Mouse (Mus musculus): ENCODE data around the gene Hes2.

Hes2 gene

DNA sequence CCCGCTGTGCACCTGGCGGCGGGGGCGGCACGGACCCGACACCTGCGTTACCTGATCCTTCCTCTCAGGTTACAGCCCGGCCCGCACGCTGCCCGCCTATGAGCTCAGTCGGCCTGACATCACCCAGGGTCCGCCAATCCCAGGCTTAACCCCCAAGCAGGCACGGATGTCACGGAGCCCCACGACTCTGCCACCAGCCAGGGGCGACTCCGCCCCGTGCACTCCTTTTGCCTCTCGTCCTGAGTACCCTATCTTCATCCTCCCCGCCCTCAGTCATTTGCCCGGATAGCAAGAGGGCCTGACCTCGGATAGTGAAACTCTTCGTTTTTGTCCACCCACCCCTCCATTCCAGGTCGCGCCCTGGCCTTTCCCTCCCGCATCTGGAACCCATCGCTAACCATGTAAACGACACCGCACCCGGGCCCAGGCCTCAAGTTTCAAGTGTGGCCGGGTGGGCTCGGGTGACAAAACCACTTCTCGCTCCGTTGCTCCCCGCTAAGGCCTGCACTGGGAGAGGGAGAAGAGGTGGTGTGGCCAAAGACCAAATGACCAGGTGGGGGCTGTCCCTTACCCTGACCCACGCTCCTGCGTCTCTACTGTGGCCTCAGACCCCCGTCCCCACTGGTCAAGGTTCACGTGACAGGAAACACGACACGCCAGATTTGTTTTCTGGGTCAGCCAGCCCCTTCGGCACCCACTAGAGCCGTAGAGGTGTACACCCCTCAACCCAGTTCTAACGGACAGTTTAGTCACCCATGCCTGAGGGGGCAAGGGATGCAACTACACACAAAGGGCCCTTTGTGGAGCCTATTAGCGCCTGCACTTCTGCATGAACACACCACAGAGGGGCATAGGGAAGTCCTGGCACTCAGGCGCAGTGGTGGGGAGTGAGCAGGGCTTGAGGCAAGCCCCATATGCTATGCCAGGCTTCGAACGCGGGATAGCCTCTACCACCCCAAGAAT is 26.6 kb upstream of the Hes2 start:
- DNase-seq: no peak

DNA sequence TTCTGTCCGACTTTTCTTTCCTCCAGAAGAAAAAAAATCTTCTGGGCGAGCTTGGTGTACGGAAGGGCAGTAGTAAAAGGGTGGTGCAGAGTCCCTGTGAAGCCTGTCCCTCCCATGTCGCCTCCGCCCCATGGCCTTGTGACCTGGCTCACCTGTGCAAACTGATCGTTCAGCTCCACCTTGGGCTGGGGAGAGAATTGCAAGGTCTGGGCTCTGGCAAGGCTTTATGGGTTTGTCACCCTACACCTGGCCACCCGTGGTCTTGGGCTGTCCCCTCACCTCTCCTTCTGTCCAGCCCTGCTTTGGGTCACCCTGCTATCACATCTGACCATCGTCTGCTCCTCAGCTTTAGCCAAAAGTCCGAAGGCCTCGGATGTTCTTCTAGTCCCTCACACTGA is 25.9 kb upstream of the Hes2 start:
- no peak for DNase-seq

DNA sequence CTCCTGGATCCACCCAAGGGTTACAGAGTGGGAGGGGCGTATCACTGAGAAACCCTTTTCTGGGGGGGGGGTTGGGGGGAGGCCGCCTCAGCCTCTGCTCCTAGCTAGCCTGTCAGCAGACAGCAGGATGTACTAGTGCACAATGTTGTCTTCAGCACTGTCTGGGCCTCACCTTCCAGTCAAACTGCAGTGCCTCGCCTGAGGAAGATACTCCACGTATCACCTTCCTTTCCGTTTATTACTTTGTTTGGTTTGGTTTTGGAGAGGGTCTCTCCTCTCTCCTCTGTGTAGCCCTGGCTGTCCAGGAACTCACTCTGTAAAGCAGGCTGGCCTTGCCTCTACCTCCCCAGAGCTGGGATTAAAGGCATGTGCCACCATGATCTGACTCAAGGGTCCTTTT is 25.5 kb upstream of the Hes2 start:
- DNase-seq: no peak

DNA sequence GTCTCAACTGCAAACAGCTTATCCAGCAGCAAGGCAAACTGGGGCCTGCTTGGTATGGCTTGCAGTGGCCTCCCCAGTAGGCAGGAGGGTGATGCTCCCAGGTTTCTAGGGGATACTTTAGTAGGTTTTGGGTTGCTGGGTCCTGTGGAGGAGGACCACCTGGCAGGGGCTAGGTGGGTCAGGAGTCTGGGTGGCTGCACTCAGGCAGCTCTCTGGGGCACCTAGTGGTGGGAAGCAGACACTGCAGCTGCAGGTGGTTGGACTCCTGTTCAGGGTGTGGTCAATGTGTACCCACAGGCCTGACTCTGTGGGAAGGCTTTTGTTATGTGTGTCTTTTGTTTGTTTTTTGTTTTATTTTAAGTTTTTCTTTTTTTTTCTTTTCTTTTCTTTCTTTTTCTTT is 24.2 kb upstream of the Hes2 start:
- DNase-seq: peak; percentile 77

DNA sequence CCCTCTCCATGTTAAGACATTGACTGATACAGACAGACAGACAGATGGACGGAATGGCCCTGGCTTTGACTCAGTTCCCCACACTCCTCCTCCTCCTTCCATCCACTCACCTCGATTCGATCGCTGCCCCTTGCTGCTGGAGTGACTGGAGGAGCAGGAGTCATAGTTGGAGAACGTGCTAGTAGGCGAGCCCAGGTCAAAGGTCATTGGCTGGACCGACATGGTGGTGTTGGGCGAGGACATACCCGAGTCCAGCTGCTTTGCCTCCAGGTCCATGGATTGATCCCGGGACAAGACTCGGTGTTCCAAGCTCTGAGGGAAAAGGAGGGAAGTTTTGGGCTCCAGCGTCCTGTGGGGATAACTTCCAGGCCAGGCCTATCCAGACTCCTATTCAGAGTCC is 23.3 kb upstream of the Hes2 start:
- DNase-seq: no peak

DNA sequence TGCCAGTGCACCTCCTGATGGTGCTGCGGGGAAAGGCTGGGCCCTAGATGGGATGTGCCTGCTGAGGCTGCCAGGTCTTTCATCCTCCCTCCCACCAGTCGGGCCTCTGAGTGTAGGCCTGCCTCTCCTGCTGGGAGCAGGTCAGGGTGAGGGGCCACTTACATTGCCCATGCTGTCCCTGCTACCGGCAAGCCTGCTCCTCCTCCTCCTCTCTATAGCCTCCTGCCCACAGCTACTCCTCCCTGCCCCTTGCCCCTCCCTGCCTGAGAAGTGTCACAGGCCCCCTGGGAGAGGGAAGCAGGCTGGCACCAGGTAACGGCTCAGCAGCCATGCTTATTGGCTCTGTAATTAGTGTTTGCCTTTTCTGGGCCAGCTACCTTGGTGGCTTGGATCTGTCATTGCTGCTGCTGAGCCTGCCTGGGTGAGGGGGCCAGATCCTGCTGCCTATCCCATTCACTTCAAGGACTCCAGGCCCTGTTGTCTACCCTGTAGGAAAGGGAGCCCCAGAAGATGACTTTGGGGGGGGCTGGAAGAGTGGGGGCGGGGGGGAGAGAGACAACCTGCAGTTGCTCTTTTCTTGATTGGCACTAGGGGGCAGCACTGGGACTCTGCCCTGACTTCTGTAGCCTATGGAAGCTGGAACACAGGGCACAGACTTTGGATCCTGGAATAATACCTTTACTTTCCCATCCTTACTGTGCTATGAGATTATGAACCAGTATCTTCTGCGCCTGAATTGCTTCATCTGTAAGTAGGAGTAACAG is 22.4 kb upstream of the Hes2 start:
- no peak for DNase-seq

DNA sequence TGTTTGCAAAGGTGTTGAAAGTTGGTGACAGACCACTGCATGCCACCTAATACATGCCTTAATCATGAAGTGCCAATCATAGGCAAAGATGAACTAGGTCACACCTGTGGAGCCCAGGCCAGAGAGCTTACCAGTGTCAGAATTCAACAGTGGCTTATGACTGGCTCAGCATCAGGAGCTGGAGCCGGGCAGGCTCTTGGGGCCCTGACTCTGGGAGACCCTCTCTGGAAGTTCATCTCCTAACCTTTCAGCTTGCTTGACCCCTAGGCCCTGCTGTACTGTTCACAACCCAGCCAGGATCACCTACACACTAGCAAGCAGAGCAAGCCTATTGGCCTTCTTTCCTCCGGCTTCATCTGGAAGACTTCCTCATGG is 21.8 kb upstream of the Hes2 start:
- DNase-seq: no peak

DNA sequence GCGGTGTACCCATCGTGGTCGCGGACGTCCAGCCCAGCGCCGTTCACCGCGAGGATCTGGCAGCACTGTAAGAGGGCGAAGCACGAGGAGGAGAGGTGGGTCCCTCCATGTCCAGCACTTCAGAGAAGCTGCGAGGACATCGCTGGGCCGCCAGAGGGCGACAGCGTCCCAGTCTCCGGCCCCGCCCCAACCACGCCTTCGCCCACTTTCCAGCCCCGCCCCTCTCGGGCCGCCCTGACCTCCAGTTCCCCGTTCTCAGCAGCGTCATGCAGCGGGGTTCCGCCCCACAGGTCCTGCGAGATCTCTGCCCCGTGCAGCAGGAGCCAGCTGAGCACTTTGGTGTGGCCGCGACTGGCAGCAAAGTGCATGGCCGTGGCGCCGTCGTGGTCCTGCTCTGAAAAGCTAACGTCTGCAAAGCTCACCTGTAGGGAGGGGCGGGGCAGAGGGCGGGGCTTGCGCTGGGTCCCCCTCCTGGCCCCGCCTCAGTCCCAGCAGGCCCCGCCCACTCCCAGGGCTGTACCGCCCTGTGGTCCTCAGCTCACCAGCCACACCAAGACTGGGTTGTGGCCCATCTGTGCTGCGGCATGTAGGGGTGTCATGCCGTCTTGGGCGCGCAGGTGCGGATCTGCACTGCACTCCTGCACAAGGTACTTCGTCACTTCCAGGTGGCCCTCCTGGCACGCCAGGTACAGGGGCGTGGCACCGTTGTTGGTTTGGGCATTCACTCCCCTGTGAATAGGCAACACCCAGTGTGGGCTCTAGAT is 20.0 kb upstream of the Hes2 start:
- peak; percentile 92 for DNase-seq

DNA sequence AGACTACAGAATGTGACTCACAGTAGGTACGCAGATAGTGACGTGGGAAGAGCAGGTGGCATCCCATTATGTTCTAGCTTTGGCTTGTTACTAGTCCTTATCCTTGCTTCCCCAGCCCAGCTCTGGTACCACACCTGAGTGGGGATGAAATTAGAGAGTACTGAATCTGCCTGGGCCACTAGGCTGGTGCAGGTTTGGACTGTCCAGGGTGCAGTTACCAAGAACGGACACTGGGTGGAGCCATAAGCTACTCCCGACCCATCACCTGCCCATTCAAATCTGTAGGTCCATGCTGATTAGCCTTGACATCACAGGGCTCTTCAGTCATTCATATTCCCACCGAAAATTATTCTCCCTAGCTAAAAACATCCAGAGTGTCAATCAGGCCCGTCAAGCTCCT is 18.2 kb upstream of the Hes2 start:
- peak; percentile 70 for DNase-seq

DNA sequence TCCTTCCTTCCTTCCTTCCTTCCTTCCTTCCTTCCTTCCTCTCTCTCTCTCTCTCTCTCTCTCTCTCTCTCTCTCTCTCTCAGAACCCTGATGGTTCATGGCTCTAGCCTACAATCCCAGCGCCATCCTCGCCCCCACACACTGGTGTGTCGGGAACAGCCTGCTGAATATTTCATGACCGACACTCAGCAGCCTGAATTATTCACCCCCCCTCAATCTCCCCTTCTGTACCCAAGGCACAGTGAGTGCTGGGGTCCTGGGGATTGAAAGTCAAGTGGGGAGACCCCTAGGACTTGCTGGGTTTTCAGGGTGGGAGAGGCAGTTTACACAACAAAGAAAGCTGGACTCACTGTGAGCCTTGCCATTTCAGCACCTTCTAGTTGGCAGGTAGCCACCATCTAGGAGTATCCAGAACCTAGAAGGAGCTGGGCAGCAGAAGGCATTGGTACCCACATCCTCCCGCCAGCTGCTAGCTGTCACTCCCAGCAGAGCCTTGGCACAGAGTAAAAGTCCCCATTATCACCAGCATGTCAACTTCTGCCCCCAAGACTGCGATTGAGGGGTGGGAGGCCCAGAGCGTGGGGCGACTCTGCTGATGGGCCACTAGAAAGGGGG is 17.0 kb upstream of the Hes2 start:
- DNase-seq: no peak

DNA sequence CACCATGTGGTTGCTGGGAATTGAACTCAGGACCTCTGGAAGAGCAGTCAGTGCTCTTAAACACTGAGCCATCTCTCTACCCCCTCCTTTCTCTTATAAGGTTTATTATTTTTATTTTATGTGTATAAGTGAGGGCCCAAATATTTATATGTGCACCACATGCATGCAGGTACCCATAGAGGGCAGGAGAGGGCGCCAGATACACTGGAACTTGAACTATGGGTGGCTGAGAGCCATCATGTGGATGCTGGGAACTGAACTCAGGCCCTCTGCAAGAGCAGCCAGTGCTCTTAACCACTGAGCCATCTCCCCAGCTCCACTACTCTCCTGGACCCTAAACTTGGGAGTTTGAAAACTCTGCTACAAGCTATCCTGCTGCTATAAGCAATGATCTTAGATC is 15.0 kb upstream of the Hes2 start:
- no peak for DNase-seq

DNA sequence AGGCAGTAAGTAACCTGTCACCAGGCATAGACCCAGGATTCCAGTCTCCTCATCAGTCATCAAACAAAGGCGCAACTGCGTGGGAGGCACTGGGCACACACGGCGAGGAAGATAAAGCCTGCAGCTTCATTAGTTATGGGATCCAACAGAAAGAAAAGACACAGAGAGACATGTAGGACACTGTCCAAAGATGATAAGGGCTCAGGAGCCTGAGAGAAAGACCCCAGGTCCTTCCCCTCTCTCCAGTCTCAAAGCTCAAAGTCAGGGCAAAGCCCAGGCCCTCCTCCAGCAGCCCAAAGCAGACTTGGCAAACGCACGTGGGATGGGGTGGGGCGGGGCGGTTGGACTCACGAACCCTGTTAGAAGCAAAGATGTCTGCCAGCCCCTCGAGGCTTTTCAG is 13.2 kb upstream of the Hes2 start:
- no peak for DNase-seq

DNA sequence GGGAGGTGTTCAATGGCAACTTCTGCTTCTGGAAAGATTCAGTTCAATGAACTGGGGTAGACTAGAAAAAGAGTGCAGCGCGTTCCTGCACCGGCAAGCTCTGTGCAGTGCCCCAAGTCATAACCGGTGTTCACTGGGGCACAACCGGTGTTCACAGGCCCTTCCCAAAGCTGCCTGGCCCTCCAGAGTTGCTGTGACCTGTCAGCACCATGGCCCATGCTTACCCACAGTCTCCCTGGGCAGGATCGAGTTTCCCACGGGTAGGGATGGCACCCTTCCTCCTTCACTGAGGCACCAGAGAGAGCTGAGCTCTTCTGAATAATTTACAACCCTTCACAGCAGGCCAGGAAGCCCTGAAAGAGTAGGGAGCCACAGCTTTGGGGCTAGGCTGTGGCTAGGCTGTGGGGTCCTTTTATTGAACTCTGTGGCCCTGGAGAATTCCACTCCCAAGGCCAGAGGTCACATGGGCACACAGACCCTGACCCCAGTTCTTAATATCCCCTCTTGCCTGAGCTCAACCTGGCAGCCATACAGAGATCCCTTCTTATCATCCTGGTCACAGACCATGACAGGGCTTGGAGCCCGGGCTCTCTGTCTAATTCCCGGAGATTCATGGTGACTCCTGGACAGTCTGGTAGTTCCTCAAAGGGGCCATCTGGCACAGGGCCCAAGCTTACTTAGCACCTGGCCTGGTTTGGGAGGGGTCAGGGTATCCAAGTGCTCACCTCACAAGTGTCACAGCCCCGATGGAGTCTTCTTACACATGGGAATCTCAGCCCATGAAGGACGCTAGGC is 12.4 kb upstream of the Hes2 start:
- peak; percentile 35 for DNase-seq

DNA sequence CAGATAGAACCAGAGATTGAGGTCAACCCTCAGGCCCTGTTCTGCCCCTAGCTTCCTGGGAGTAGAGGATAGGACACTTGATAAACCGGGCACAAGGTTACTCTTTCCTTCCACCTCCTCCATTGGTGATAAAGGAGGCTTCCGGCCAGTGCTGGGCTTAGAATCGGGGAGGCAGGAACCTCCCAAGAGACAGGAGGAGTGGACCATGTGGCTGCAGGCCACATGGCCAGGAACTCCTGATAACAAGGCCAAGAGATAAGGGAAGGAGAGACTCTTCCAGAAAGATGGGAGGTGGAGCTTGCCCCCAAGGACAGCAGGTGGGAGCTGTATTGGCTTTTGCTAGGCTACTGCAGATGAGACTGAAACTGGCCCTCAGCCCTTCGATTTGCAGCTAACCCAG is 8.1 kb upstream of the Hes2 start:
- no peak for DNase-seq

DNA sequence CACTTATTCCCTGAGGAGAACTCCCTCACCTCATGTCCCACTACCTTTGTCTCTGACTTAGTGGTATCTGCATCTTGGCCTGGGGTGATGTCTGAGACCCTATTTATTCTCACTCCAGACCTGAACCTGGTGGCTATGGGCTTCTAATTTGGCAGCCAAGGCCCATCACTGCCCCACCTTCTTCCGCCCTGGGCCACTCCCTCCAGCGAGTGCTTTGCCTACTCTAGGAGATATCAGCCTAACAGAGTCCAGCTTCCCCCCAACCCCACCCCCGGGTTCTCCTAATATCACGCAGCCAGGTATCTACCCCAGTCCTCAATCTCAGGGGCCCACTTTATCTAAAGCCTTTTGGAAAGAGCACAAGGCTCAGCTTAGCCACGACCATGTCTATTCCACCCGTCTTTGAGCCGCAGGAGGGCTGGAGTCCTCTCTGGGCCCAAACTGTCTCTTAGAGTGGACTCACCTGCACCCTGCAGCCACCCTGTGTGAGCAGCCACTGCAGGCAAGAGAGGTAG is 7.2 kb upstream of the Hes2 start:
- no peak for DNase-seq

DNA sequence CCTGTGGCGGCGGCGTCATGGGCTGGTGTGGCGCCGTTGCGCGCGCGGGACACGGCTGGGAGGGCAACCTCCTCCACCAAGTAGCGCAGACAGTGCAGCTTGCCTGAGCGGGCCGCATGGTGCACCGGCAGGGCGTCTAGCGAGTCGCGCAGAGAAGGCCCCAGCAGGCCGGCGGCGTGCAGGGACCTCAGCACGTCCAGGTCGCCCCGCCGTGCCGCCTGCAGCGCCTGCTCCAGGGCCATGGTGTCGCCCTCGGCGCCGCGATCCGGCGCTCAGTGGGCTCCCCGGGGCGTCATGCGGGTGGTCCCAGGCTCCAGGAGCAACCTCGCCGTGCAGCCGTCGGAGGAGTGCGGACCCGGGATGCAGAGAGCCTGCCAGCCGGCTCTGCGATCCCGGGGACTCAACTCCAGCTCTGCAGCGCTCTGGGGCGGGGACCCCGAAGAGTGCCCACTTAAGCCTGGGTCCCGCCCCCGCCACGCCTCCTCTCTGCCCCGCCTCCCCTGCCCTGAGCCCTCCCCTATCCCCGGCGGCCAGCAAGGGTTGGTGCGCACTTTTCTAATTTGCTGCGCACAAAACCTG is 6.6 kb upstream of the Hes2 start, which contains the start of gene Espn:
Gene Espn, minus strand, starts transcription at position 406 of the 579 bp plus-strand sequence.
- DNase-seq: peak; percentile 79

DNA sequence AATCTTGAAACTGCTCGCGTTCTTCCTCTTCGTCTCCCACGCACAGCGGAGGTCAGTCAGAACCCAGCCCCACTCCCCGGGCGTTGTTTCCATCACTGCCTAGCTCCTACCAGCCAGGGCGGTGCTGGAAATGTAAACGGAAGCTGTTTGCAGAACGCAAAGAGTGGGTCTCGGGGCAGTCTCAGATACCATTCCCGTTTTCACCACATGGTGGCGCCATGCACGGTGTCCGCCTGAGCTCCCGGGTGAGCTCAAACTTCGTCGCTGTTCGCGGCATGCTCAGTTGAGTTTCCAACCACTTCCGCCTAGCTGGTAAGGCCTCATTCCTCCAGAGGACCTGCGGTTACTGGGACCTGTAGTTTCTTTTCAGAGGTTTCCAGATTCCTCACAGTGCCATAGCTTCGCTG is 4.9 kb upstream of the Hes2 start:
- peak; percentile 87 for DNase-seq

DNA sequence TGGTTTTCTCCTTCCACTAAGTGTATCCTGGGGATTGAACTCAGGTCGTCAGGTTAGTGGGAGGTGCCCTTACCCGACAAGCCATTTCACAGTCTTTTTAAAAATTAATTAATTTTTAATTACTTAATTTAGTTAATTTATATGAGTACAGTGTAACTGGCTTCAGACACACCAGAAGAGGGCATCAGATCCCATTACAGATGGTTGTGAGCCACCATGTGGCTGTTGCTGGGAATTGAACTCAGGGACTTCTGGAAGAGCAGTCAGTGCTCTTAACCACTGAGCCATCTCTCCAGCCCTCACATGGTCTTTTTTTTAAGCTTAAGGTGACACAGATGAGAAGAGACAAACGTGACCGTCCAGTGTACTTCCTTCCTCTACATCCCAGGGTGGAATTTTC is 3.6 kb upstream of the Hes2 start:
- DNase-seq: no peak

DNA sequence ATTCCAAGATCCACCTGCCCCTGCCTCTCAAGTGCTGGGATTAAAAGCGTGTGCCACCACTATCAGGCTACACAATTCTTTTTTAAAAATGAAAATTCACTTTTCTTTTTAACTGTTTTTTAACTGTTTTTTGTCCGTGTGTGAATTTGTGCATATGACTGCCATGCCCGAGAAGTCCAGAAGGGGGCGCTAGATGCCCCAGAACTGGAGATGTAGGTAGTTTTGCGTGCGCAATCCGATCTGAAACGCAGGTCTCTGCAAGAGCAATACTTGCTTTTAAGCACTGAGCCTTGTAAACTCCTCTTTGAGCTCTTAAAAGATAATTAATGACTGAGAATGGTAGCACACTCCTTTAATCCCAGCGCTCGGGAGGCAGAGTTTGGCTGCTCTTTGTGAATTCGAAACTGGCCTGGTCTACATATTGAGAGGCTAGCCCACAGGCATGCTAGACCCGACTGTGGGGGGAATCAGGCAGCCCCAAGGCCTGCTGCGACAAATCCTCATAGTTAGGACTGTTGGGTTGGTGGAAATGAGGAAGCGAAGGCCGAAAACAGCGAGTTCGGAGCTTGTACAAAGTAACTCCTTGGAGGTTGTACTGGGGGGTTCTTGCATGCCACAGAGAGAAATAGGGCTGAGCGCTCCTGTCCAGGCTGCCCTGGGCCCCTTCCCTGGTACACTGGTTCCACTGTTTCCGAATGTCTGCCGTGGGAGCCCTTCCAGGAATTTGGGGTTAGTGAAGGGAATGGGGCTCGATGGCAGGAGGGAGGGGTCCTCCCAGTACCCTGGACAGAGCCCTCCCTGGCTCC is 685 bp upstream of the Hes2 start:
- DNase-seq: peak; percentile 49

DNA sequence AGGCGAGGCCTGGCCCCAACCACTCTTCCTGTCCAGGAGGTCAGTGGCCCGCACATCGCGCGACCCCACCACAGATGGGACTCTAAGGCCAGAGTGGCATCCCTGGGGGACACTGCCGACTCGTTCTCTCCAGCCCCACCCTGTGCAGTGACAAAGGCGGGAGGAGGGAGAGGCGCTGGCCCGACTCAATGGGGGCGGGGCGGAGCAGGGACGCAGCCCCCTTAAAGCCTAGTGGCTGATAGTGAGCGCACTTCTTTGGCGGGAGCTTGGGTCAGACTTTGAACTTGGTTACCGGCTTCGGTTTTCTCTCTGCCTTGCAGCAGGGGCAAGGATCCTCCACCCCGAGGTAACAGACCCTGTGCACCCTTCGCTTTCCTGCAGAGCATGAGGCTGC is 615 bp downstream of the Hes2 start:
- DNase-seq: peak; percentile 50

DNA sequence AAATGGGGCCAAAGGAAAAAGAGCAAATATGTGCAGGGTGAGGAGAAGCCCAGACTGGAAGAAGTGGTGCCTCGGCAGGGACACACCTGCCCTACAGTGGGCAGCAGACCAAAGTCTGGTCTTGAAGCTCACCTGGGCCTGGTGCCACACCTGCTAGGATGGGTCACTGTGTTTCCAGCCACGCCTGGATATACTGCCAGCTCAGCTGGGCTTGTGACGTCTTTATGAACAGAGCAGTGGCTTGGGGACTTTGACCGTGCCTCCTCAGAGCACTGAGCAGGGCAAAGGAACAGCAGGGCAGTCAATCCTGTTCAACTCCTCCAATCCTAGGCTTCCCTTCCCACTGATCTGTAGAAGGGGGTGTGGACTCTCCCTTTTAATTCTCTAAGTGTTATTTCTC is 2.1 kb downstream of the Hes2 start:
- DNase-seq: peak; percentile 79
